Mouse (Mus musculus): ENCODE results near the gene Trpm1.

Trpm1 gene

DNA sequence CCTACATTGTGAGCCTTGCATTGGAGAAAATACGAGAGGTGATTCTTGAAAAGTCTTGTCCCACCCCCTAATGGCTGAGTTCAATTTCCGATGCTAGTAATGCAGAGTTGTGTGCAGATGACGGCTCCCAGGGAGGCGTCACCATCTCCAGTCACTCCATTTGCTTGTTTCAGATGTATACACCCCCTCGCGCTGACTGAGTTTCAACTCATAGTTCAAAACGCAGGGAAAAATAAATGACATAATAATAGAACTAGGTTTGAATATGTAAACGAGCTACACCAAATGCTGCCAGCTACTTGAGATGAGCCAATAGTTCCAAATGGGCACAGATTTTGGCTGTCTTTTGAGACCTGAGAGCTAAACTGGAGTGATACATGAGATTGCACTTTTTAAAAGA is 84.1 kb downstream of the Trpm1 start:
- DNase-seq: no peak

DNA sequence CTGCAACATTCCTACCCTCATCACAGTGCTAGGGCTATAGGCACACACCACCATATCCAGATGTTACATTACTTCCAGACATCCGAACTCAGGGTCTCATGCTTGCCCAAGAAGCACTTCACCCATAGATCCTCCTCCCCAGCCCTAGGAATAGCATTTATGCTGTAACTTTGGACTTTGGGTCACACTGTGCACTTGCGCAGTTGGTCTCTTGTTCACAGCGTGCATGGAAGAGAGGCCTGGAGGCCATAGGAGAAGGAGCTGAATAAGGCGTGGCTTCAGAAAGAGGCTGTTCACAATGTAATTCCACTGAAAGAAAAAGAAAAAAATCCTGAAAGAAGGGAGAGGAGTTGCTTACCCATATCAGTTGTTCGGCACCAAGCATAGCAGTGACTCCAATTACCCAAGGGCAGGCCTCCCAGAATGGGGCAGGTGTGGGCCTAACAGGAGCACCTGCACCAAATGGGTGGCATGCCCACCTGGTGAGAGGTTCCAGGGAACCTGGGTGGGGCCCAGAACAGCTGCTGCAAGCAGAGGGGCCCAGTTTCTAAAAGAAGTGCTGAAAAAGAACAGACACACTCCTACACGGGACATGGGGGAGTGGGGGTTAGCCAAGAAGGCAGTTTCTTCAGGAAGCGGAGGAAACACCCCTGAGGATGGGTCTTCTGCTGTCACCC is 84.9 kb downstream of the Trpm1 start:
- no peak for DNase-seq

DNA sequence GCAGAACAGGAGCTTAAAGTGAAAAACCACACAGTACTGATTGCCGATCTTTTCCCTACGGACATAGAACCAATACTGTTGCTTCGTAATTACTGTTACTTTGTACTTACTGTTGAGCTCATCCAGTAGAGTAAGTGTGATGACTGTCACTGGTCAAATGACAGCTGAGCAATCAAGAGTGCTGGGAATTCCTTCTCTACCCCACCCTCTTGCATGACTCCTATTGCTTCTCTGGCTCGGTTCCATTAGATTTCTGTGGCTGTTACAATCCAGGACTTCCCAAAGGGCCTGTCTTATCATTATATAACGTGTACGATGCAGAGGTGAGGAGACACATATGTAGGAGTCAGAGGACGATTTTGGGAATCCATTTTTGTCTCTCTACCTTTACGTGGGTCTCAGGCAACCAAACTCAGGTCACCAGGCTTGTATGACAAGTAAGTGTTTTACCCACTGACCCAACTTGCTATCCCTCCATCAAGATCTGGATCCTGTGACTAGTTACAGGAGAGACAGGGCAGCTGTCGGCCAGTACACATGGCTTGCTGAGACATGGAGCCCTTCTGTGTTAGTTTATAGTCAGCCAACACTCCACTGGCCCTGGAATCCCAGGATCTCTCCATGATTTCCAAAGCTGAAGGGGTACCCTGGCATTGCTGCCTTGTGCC is 85.6 kb downstream of the Trpm1 start:
- no peak for DNase-seq

DNA sequence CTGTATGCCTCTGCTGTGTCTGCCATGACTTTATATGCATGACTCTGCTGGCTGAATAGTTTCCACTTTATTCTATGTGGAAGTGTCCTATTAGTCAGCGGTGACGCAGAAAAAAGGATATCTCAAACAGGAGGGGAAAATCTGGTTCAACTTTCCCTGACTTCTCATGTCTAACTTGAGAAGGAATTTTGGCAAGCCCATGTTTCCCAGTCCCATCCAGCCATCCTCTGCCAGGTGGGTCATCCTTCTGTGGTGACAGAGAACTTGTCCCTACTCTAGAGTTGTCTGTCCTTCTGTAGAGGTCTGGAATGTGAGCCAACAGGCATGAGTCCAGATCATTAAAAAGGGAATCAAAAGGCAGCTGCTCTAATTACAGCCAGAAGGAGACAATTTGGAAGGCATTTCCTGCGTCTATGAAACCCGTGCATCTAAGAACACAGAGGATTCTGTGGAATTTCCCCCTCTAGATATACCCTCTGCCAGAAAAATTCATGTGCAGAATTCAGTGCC is 86.2 kb downstream of the Trpm1 start:
- DNase-seq: no peak

DNA sequence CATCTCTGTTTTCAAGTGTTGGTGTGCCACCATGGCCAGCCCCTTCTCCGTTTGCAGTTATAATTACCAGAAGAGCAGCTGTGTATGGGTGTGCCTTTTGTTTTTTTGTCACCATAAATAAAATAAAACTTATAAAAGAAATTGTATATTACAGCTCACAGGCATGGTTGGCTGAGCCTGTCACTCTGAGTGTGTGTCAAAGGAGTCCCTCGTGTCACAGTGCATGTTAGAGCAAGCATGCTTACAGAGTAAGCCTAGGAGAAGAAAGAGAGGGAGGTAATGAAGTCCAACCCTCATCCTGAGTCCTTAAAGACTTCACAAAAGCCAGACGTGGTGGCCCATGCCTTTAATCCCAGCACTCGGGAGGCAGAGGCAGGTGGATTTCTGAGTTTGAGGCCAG is 88.8 kb downstream of the Trpm1 start:
- no peak for DNase-seq

DNA sequence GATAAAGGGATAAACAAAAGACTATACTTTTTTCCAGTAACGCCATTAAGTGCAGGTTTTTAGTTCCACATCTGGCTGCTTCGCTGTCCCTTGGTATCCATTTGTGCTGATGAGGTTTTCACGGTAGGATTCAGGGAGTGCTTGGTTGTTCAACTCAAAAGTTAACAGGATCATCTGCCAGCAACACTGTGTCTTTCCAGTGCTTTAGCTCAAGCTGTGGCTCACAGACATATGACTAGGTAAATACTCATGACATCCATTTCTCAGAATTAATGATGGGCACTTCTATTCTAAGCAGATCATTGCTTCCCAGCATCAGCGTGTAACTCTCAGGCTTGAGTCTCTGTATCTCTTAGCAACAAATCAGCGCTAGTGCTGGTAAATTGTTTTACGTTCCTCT is 90.7 kb downstream of the Trpm1 start:
- DNase-seq: no peak

DNA sequence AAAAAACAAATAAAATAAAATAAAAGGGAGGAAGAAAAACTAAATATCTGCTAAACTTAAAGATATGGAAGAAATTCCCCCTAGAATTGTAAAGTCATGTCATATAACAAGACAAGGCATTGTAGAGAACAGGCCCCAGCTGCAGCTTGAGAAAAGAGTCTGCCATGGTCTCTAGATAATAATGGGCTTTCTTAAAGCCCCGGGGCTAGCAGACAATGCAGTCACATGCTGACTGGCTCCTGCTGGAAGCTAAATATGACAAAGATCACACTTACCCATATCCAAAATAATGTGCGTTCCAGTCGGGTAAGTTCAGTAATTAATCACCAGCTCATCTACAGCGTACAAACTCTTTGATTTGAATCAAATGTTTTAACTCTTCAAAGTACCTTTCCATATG is 93.1 kb downstream of the Trpm1 start:
- no peak for DNase-seq

DNA sequence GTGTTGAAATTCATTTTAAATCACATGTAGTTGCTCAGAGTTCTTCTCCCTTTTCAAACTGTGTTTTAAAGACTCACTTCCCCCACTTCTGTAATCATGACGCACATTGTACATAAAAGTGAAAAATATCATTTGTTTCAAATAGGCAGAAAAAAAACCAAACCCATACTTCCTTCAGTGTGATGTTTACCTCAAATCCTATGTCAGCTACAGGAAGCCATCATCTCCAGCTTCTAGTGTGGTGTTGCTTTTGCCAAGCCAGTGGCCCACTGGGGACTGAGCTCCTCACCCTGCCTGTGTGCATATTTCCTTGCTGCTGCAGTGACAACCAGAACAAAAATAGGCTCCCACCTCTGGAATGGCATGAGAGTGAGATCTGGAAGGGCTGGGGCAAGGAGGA is 94.7 kb downstream of the Trpm1 start:
- no peak for DNase-seq

DNA sequence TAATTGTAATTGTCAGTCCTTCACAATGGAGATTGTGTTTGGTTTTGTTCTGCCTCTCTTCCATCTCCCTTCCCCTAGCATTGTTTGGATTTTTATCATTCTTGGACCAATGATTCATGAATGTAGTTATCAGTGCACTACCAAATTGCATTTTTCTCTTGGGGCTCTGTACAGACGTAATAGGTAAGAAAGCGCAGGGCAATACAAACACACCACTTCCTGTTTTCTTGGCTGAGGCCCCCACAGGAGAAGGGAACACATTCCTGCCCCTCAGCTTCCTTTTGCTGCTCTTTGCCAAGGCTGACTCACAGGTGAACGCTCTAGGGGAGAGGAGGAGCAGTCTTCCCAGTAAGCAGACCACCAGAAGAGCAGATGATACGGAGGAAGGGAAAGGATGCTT is 96.1 kb downstream of the Trpm1 start:
- no peak for DNase-seq

DNA sequence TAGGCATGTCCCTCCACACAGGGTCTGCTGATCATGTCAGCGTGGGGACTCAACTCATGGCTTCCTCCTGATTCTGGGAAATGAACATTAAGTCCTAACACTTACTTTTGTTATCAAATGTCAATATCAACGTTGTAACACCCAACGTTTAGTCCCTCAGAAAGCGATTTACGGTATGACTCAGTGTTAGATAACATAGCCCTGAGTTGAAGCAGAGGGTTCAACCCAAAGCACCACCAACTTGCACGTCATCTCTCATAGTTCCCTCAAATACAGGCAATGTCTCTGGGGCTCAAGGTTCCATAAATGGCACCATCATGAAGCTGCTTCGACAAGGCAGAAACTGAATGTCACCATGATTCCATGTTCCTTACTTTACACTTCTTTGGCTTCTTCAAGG is 96.8 kb downstream of the Trpm1 start:
- DNase-seq: no peak

DNA sequence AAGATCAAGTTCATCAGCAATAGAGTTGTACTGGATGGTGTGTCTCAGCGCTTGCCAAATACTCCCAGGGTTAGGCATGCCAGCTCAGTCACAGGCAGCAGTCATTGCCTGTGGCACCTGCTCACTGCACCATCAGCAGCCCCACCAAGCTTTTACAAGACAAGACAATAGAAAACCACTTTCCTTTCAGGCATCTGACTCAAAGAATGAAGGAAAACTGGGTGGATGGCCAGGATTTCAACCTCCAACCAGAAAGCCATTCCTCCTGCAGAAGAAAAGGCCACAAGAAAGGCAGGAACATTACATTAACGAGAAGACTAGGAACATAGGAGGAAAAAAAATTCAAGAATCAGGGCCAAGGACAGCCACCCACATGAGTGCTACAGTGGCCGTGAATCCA is 100.1 kb downstream of the Trpm1 start:
- DNase-seq: no peak

DNA sequence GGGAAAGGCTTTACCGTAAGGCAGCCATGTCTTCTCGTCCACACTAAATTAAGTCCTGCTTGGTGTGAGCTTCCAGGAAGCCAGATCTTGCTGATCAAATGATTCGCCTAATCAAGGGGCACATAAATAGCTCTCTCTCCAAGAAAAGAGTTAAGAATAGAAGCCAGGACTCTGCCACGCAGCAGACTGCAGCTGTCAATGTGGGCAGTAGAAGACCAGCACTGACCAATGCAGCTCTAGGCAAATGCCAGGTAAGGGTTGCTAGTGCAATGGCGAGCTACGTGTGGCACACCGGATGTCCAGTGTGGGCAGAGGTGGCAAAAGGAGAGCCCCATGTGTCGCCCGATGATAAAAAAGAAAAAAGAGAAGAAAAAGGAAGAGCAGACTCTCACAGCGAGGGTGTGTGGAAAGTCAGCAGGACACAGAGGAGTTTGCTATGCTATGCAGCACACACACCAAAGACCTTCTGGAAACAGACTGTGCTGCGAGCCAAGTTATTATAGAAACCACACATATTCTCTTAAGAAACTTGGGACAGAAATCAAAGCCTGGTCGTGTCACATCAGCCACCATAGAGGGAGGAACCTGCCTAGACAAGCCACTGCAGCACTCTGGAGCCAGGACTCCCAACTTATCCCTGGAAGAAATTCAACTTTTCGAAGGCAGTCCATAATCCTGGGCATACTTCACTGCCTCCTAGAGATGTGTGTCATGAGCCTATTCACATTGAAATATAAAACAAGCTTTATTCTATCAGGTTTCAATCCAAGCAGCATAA is 112.1 kb downstream of the Trpm1 start:
- no peak for DNase-seq

DNA sequence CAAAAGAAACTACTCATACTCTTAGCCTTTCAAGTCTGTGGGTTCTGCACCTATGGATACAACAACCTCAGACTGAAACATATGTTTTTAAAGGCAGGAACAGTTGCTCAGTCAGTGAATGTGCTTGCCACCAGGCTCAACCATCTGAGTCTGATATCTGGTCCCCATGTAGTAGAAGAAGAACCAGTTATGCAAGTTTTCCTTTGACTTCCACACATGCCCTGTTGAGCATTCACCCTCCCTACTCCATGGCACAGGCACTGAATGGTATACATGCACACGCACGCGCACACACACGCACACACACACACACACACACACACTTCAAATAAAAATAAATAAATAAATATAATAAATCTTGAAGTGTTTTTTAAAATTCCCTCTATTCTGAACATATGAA is 113.0 kb downstream of the Trpm1 start:
- no peak for DNase-seq

DNA sequence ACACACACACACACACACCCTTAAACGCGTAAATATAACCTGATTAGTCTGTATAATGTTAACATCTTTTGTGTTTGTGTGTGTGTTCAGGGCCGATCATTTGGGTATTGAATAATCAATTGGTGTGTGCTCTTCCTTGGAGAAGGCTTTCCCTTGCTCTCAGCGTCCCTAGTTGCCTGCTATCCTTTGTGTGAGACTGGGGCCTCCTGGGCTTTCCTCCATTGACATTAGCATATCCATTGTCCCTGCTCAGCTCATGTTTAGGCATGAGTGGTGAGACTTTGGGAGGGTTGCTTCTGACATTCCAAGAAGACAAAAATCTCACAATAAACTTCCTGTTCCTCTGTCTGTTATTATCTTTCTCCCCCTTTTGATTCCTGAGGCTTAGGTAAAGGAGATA is 118.3 kb downstream of the Trpm1 start:
- DNase-seq: no peak

DNA sequence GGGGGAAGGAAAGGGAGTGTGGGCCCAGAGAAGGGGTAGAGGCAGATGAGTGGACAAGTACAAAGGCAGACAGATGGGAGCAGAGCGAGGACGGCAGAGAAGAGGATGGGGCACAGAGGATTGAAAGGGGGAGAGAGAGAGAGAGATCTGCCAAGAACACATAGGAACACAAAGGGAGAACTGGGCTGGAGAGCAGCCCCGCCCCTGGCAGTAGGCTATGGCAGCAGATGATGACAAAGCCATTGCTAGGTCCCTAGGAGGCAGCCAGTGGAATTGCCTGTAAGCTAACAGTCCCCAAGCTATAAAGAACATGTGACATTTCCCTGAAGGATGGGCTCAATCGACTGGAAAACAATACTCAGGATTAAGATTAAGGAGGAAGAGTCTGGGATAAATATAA is 121.9 kb downstream of the Trpm1 start:
- no peak for DNase-seq

DNA sequence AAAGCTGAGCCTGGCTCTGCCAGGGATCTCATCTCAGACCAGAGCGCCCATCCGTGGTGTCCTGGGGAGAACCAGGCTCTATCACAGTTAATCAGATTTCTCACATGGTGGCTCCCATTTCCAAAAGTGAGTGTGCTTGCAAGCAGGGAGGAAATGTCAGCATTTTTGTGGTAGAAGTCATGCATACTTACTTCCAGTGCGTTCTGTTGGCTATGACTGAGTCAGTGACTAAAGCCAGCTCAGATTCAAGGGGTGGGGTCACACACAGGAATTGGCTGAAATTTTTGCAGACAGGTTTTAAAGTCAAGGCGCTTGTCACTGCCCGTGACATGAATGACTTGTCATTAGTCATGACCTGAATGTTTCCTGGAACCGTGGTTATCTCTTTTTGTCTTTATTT is 123.3 kb downstream of the Trpm1 start:
- DNase-seq: no peak

DNA sequence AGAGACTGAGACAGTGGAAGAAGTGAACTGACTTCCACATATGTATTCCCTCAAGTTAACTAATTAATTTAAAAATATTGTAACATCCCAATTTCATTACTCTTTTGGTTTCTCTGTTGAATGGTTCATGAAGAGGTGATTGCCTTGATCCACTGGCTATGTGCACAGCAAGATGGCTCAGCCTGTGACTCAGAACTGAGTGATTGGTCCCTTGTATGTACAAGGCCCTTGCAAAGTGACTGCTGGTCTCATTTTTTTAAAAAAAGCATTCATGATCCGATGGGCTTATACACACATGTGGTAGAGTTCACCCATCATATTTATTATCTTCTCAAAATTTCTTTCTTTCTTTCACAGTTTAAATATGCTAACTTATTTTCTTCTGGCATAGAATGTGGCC is 124.9 kb downstream of the Trpm1 start:
- no peak for DNase-seq

DNA sequence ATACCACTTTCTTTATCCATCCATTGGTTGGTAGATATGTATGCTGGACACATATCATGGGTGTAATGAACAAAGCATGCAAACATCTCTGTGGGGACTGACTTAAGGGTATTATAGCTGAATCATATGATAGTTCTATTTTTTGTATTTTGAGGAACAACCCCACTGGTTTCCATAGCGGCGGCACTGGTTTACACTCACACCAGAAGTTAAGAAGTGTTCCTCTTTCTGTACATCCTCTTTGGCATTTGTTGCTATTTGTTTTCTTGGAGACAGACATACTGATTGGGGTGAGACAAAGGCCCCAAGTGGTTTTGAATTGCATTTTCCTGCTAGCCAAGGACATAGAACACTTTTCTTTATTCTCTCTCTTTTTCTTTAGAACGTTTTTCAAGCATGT is 125.9 kb downstream of the Trpm1 start:
- DNase-seq: no peak

DNA sequence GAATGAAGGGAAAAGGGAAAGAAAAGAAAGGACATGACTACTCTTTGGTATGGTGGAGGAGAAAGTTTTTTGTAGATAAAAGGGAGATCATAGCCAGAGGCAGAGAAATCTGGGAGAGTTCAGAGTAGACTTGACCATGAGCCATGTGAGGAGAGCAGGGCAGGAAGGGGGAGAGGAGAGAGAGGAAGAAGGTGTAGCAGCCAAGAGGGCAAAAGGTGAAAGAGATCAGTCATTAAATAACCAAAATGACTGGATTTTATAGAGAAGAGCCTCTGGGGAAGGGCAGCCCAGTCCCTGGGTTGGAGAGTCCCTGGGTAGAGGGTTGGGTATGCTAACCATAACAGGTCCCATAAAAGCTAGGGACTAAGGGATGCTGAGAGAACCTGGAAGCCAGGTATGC is 132.9 kb downstream of the Trpm1 start:
- no peak for DNase-seq

DNA sequence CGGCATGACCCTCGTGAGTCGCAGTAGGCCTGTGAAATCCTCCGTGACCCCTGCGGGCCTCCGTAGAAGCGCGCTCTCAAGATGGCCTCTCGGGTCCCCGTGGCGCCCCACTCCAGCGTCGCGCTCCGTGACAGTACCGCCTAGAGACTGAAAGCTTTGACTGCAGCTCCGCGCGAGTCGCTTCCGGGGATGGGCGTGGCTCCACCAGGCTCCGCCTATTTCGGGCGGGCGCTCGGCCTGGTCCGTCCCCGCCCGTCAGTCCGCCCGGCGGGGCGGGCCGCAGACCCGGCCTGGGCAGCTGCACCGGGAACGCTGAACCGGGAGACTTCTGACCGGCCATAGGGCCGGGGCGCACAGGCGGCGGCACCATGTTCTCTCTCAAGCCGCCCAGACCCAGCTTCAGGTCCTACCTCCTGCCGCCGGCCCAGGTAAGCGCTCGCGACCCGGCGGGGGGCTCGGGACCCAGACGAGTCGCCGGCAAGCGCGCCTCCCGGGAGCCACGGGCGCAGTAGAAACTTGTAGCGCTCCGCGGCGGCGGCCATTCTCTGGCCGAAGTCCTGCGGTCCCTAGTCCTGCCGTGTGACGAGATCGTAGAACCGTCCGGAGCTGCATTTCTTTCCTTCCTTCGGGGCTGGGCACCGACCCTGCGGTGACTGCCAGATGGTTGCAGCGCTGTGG is 133.9 kb downstream of the Trpm1 start, which contains the start of gene Mtmr10:
Gene Mtmr10, plus strand, starts transcription at position 240 of the 678 bp plus-strand sequence.
- DNase-seq: peak; percentile 98

DNA sequence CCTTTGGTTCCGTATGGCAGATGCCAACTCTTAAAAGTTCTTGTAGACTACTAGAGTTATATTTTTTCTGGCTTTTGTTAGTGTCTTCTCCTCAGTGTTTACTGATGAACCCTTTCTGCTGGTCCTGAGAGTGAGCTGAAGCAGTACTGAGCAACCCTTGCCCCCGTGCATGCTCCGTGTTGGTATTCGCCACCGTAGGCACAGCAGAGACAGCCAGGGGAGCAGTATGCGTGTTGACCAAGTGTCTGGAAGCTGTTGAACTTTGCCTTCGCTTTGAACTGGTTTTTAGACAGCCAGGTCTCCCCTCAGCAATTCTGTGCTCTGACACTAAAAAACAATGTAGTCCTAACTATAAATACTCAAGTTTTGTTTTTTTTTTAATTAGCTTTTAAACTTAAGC is 135.8 kb downstream of the Trpm1 start:
- DNase-seq: no peak

DNA sequence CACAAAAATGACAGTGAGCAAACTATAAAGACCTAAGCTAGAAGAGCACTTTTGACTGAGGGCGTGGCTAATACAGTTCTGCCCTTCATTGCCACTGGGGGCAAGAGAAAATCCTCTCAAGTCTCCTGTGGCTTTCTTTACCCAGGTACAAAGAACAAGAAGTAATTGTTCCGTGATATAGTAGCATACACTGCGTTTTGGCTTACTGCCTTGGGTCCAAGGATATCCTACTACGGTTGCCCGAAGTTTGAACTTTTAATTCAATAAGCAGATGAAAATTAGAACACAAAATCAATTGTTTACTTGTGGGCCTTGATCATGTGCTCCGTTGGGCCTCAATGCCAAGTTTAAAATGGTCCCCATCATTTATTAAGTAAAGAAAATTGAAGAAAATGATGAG is 136.8 kb downstream of the Trpm1 start:
- DNase-seq: no peak

DNA sequence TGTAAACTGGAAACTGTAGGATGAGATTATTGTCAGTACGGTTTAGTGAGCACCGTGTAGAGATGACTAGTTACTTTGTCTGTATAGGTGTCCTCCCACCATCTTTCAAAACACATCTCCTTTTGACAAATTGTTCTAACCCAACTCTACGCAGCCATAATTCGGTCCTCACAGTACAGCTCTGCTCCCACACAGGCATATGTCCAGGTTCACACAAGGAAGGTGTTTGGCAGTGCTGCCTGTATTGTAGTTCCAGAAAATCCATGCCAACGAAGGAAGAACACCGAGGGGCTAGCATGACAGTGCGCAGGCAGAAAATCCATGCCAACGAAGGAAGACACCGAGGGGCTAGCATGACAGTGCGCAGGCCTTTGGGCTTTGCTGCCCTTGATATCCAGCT is 138.1 kb downstream of the Trpm1 start:
- DNase-seq: no peak

Data from thymus, postnatal 14 days (tissue).